ENCODE assay signal across 27 mouse cellular contexts in the genomic region with DNA sequence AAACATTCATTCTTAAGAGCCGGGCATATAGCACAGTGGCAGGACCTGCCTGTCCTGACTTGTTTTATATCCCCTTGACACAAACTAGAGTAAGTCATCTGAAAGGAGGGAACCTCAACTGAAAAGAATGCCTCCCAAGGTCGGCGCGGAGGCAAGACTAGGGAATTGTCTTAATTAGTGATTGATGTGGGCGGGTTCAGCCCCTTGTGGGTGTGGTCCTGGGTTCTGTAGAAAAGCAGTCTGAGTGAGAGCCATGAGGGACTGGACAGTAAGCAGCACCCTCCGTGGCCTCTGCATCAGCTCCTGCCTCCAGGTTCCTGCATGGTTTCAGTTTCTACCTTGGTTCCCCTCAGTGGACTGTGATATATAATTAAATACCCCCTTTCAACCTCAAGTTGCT.
"Had no signal": no experiment of that assay in that cellular context is flagged by ENCODE, and none has a peak within 500 bp of the region (broad histone marks: within the 10 kb centered on the region; RNA-seq: fewer than 3 reads in every experiment).

No protein-coding gene starts in this region.

- H3K9ac ChIP-seq: heart, embryonic 13.5 days; heart, embryonic 15.5 days; hindbrain, embryonic 13.5 days; hindbrain, embryonic 15.5 days; kidney, embryonic 15.5 days; limb, embryonic 13.5 days; limb, embryonic 15.5 days; liver, embryonic 12.5 days; liver, embryonic 14.5 days had no signal

- ATAC-seq: hindbrain, postnatal 0 days; intestine, embryonic 16.5 days; liver, embryonic 12.5 days had no signal

- H3K4me1 ChIP-seq: limb, embryonic 15.5 days had no signal

- H3K4me3 ChIP-seq: heart, adult 2 months; heart, embryonic 13.5 days; heart, embryonic 15.5 days; hindbrain, embryonic 13.5 days; hindbrain, embryonic 15.5 days; kidney, embryonic 15.5 days; limb, embryonic 13.5 days; limb, embryonic 15.5 days; liver, embryonic 12.5 days had no signal

- H3K27me3 ChIP-seq: heart, embryonic 13.5 days; heart, embryonic 15.5 days; hindbrain, embryonic 13.5 days; hindbrain, embryonic 15.5 days; kidney, embryonic 15.5 days; limb, embryonic 13.5 days; limb, embryonic 15.5 days; liver, embryonic 12.5 days had no signal

- H3K27ac ChIP-seq: heart, adult 2 months; heart, embryonic 13.5 days; heart, embryonic 15.5 days; hindbrain, embryonic 13.5 days; hindbrain, embryonic 15.5 days; hindbrain, postnatal 0 days; kidney, embryonic 15.5 days; kidney, postnatal 0 days; limb, embryonic 13.5 days; limb, embryonic 15.5 days; liver, embryonic 12.5 days; liver, embryonic 14.5 days had no signal

- DNase-seq: gastrocnemius, postnatal 14 days; gastrocnemius, postnatal 36 days; heart, adult 11 months; heart, adult 2 months; heart, postnatal 14 days; heart, postnatal 36 days; kidney, adult 11 months; kidney, adult 2 months; kidney, adult 9 months; kidney, postnatal 14 days; kidney, postnatal 36 days; layer of hippocampus, adult 9-11 months; layer of hippocampus, postnatal 36 days; left cerebral cortex, postnatal 4 days had no signal

- H3K9me3 ChIP-seq: heart, embryonic 13.5 days; heart, embryonic 15.5 days; hindbrain, embryonic 13.5 days; hindbrain, embryonic 15.5 days; kidney, embryonic 15.5 days; limb, embryonic 13.5 days; limb, embryonic 15.5 days; liver, embryonic 12.5 days had no signal

- H3K4me2 ChIP-seq: heart, embryonic 11.5 days; heart, embryonic 13.5 days; heart, embryonic 15.5 days; hindbrain, embryonic 13.5 days; hindbrain, embryonic 15.5 days; kidney, embryonic 15.5 days; limb, embryonic 13.5 days; limb, embryonic 15.5 days; liver, embryonic 12.5 days had no signal
